Mouse (Mus musculus): ENCODE measurements around the gene Mfsd5. TPM values are rescaled to one million over a fixed set of nuclear protein-coding genes. Genes with fewer than 3 reads are reported as not detected.

The Mfsd5 gene
- total RNA-seq, 2 experiments from 2014 or later = 10.7 to 15.6 TPM

DNA sequence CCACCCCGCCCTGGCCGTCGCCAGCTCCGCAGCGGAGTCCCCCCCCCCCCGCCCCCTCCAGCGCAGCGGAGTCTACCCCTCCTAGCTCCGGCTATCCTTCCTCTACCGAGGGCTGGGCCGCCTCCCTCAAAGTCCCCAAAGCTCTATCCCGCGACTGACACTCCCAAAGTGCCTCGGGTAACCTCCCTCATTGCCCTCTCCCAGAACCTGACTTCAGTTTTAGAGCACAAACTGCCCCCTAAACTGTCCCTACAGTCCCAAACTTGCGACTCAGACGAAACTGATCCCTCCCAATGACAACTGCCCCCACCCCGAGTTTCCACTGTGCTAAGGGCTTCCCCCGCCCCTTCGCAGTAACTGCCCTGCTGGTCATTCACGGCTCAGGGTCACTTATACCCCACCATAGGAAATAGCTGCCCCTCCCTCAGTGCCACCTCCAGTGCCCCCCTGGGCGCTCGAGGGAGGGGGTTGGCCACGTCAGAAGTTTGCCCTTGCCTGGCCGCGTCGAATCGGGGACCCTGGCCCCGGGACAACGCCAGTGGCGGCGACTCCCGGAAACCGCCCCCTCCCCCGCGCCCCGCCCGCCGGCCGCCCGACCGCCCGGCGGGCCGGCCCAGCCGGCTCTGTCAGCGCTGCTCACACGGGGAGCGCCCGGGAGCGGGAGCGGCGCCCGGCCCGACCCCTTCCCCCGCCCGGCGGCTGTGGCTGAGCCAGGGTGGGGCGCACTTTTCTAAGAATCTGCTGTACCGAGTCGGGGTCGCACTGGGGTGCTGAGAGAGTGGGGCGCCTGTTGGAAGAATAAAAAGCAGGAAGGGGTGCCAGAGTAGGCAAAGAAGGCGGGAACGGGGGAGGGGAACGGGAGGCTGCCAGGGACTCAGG is 31.8 kb upstream of the Mfsd5 start:
- no peak for ATAC-seq (replicated peaks; ENCODE audit: low FRiP score, poor library complexity, severe bottlenecking)

DNA sequence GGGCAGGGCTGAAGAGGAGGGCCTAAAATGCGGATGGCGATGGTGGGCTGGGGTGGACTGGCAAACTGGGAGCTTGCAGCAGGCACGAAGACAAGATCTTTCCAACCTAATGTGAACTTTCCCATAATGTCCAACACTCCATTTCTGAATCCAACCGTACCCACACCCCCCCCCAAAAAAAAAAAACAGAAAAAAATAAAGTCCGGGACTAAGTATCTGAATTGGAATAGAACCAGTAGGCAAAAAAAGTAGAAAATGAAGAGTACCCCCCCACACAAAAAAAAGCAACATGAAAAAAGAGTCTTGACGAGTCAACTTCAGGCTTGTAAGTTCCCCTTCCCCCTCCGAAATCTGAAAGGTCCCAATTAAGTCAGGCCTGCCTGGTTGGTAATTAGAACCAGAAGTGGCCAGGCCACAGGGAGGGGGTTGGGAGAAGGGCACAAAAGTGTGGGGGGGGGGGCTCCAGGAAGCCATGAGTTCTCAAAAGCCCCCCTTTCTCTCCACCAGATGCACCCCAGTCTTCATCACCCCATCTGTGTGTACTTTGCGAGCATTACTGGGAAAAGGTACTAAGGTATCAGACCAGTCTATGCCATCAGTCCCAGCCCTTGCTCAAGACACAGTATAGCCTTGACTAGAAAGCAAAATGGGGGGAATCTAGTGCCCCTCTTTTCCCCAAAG is 31.0 kb upstream of the Mfsd5 start:
- ATAC-seq (replicated peaks; ENCODE audit: low FRiP score, poor library complexity, severe bottlenecking) = no peak

GRCm38 (mm10) chr15:102248812-102249191 is 30.5 kb upstream of the Mfsd5 start:
- no peak for ATAC-seq (replicated peaks; ENCODE audit: low FRiP score, poor library complexity, severe bottlenecking)

DNA sequence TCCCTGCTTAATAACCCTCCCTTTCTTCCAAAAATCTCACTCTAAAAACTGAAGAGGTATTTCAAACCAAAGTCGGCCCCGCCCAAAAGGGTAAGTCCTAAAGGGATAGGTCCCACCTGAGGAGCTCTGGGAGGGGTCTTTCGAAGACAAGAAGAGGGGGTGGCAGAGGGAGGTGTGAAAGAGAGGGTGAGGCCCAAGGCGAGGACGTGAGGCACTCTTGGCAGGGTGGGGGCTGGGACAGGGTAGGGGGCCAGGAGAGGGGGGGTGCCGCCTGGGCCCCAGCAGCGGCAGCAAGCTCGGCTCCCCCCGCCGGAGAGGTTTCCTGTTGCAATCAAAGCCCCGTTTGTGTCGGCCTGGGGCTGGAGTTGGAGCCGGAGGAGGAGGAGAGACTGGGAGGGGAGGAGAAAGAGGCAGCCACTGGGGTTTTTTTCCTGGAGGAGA is 30.0 kb upstream of the Mfsd5 start:
- no peak for ATAC-seq (replicated peaks; ENCODE audit: low FRiP score, poor library complexity, severe bottlenecking)

GRCm38 (mm10) chr15:102249967-102250366 is 29.3 kb upstream of the Mfsd5 start:
- no peak for ATAC-seq (replicated peaks; ENCODE audit: low FRiP score, poor library complexity, severe bottlenecking)

- ATAC-seq (replicated peaks; ENCODE audit: low FRiP score, poor library complexity, severe bottlenecking) = no peak
These were observed 28.7 kb upstream of the Mfsd5 start for GRCm38 (mm10) chr15:102250521-102250920.

DNA sequence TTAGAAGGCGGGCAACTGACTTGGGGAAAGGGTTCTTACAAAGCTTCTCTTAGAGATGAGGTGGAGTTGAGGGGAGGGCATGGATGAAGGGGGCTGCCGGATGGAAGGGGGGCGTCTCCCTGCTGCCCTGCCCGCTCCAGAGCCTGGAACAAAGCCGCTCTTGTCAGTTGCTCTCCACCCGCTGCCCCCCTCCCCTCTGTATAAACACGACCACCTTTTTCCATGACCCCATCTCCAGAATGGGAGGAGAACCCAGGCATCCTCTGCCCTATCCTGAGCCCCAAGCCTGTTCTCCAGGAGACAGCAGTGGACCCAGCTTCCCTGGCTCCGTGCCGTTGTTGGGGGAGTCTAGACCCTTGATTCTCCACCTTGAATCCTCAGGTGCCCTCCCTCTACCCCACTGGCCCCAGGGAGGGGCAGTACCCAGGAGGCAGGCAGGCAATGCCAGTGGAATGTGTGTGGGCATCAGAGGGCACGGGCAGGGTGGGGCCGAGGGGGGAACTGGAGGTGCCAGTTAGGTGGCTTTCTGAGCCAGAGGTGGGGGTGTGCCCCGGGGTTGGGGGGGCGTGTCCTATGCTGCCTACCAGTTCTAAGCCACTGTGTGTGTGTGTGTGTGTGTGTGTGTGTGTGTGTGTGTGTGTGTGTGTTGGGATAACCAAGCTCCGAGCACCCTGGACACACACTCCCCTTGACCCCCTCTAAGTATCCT is 23.6 kb upstream of the Mfsd5 start:
- ATAC-seq (replicated peaks; ENCODE audit: low FRiP score, poor library complexity, severe bottlenecking) = no peak

GRCm38 (mm10) chr15:102256431-102257201 is 22.6 kb upstream of the Mfsd5 start:
- ATAC-seq (replicated peaks; ENCODE audit: low FRiP score, poor library complexity, severe bottlenecking) = no peak

DNA sequence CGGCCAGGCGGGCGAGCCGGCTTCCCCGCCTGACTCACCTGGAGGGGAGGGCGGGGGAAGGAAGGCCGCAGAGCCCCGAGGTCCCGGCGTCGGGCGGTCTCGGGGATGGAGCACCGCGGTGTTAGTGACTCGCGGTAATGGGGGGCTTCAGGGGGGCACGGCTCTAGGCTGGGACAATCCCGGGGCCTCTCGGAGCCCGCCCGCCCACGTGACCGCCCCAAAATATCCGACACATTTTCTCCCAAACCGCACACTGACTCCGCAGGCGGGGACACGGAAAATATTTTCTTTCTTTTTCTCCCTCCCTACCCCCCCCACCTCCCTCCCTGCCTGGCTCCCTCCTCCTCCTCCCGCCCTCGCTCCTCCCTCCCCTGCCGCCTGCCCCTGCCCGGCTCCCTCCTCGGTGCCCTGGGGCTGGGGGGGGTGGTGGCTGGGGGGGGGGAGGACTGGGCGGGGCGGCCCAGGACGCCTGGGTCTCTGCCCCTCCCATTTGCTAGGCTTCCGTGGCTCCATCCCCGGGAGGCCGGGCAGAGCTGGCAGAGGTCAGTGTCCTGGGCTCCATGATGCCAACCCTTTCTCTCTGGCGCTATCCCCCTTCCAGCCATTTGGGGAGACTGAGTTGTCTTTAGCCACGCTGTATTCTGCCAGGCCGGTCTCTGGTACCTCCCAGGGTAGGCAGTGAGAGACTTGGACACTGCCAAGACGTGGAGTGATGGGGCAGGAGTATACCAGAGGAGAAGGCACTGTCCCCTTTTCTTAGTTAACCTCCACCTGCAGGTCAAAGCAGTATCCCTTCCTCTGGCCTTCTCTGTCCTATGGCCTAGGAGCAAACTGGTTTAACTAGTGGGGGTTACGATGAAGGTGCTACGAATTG is 21.8 kb upstream of the Mfsd5 start, which contains the start of gene Rarg:
Rarg (minus strand) TSS at position 316 of the 874 bp plus-strand sequence.
- no peak for ATAC-seq (replicated peaks; ENCODE audit: low FRiP score, poor library complexity, severe bottlenecking)

DNA sequence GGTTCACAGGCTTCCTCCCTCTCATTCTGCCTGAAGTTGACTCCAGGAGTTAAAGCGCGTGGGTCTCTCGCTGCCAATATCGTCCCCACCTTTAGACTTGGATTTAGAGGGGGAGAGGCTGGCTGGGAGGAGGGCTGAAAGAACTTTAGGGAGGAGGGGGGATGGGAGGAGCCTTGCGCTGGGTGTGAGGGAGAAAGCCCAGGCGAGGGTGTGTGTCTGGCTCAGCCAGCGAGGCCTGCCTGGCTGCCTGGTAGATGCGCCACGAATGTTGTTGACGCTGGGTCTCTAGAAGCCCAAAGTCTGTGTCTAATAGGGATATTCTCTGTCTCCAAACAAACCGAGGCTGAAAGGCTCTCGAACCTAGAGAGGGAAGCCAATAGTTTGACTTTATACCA is 21.2 kb upstream of the Mfsd5 start:
- no peak for ATAC-seq (replicated peaks; ENCODE audit: low FRiP score, poor library complexity, severe bottlenecking)

DNA sequence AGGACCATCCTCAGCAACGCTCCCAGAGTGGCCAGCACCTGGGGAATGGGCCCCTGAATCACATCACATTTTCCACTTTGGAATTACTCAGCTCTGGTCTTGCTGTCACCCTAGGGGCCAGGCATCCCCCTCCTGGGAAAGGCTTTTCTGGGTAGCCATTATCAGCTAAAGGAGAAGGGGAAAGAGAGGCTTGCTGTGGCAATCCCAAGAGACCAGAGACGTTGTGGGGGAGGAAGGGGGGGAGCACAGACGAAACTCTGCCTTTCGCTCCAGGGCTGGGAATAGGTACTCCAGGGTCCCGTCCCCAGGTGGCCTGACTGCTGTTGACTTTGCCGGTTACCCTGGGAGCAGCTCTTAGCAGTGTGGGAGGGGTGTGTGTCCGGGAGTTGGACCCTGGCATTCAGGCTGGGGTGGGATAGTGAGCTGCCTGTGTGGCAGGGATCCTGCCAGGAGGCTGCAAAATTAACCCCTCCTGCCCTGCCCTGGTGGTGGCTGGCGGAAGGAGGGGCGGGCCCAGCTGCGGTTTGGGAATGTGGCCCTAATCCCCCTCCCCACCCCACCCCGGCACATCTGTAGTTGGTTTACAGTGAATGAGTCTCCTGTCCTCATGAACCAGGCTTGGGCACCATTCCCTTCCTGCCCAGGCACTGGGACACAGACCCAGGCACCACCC is 20.5 kb upstream of the Mfsd5 start:
- no peak for ATAC-seq (replicated peaks; ENCODE audit: low FRiP score, poor library complexity, severe bottlenecking)

DNA sequence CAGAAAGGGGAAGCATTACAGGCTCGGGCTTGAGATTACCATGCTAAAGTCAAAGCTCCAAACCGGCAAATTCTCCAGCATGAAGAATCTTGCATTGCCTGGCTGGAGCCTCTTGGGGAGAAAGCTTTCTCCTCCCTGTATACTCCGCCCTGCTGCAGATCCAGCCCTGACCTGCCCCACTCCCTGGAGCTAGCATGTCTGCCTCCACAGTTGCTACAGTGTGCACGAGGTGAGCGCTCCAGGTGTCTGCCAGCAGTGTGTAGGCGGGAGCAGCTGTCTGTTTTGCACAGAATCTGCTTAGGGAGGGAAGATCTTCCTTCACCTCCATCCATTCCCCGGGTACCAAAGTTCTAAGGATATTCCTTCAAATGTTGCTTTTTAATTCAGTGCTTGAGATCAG is 16.7 kb upstream of the Mfsd5 start:
- ATAC-seq (replicated peaks; ENCODE audit: low FRiP score, poor library complexity, severe bottlenecking) = no peak

GRCm38 (mm10) chr15:102263037-102263436 is 16.2 kb upstream of the Mfsd5 start:
- ATAC-seq (replicated peaks; ENCODE audit: low FRiP score, poor library complexity, severe bottlenecking) = no peak

DNA sequence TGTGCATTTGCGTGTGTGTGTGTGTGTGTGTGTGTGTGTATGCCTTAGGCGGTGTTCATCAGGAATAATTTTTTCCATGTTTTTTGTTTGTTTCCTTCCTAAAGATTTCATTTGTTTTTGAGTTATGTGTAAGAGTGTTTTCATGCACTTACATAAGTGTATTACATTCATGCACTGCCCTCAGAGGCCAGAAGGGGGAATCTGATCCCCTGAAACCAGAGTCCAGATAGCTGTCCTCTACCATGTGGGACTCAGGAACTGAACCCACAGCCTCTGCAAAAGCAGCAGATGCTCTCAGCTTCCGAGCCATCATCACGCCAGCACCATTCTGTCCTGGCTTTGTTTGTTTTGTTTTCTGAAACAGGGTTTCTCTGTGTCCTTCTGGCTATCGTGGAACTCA is 13.7 kb upstream of the Mfsd5 start:
- no peak for ATAC-seq (replicated peaks; ENCODE audit: low FRiP score, poor library complexity, severe bottlenecking)

DNA sequence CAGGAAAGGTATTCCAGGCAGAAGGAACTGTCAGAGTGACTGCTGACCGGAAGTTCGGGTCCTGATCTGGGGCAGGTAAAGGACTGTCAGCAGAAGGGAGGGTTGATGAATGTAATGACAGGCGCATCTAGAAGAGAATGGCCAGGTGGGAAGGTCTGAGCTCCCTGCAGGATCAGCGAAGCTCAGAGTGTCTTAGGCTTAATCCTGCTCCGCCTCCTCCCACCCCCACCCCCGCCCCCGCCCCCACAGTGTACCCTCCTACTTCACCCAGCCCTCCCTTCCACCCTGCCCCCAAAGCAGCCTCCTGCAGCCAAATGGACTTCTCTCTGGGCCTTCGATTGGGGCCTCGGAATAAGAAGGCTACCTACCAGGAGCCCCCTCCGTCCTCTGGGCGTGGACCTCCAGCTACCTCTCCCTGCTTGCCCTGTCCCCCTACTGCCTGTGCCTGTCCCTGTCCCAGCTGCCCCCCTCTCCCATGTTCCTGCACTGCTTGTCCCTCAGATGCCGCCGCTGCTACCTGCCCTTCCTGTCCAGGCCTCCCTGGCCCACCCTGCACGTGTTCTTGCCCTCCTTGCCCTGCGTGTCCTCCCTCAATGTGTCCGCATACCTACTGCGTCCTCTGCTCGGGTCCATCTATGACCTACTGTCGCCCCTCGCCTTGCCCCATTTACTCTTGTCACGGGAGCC is 8.8 kb upstream of the Mfsd5 start, which contains the start of gene Gm9918:
Gm9918 (plus strand) TSS at position 290 of the 687 bp plus-strand sequence.
- no peak for ATAC-seq (replicated peaks; ENCODE audit: low FRiP score, poor library complexity, severe bottlenecking)

DNA sequence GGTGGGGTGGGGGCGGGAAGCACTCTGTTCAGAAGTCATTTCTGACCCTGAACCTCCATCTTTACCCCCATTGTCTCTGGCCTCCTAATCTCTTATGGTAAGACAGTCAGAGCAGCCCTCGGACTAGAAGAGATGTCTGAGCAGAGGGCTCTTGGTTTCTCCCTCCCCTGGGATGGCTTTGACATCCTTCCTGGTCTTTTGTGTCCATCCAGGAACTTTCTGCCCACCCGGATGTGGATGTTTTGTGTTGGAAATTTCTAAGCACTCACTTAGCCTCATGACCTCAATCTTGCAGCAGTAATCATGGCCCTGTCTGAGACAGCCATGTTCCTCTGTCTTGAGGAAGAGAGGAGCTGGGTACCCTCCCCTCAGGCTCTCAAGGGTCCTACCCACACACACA is 7.8 kb upstream of the Mfsd5 start:
- ATAC-seq (replicated peaks; ENCODE audit: low FRiP score, poor library complexity, severe bottlenecking) = no peak

- no peak for ATAC-seq (replicated peaks; ENCODE audit: low FRiP score, poor library complexity, severe bottlenecking)
These were observed 5.1 kb upstream of the Mfsd5 start for GRCm38 (mm10) chr15:102273982-102274716.
